Mouse (Mus musculus): ENCODE measurements at regions not wholly inside any gene's neighbourhood (a gene's known extent, or its start where the extent isn't known, plus 50 kb on each side); places are given as distances from the start of the nearest gene placed in this dataset.

DNA sequence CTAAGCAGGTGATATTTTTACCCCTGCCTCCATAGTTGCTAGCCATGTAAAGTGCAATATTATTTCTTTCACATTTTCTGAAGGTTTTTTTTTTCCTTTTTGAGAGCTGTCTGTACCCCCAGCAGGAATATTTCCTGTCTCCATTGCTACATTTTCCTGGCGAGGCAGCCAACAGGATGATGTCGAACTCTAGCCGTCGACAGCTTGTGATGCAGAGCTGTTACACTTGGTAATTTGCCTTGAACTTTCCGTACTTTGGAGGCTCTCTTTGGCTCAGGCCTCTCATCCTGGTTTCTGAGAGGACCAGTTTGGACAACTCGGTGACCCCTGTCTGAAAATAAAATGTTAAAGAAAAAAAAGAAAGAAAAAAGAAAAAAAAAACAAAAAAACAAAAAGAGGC lies 260.3 kb downstream of the 4933412E24Rik start:
- TF ChIP-seq CTCF (IDR thresholded peaks at IDR 0.05) = no peak
- peak; percentile 21; the same call in 1 of the 2 replicates for TF ChIP-seq EP300 (IDR thresholded peaks at IDR 0.05)
